Mouse (Mus musculus) thymus, postnatal 4 days (tissue): ENCODE data around the gene Fgfr2.

Source experiments
- DNase-seq: peaks from one replicate; pipeline ENCODE4 v3.0.0; 2021

Fgfr2 gene

DNA sequence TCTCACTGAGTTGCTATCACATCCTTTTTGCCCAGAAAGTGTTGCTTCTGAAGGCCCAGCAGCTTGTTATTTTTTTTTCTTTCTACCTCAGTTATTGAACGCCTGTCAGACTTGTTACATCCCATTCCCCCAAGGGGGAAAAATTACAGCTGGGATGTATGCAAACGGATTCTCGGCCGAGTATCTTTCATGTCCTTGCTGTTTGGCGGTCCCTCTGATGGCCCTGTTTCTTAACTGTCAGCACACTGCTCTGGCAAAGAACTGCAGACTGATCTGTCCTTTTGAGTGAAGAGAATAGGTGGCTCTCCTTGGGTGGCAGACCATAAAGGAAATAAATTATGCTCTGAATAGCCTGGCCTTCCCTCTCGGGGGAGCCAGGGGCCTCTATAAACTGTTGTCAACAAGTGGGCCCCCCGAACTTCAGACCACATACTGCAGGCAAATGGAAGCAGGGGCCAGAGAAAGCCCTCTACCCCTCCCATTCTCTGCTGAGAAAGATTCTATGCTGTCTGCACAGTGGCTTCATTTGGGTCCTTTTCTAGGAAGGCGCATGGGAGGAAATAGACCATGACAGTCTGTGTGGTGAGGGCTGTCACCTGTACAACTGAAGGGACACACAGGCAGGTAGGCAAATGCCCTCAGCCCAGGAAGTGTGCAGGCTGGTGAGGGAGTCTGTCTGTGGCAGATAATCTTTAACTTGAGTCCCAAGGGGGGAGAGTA, 738.3 kb downstream of the Fgfr2 start:
- no peak for DNase-seq

DNA sequence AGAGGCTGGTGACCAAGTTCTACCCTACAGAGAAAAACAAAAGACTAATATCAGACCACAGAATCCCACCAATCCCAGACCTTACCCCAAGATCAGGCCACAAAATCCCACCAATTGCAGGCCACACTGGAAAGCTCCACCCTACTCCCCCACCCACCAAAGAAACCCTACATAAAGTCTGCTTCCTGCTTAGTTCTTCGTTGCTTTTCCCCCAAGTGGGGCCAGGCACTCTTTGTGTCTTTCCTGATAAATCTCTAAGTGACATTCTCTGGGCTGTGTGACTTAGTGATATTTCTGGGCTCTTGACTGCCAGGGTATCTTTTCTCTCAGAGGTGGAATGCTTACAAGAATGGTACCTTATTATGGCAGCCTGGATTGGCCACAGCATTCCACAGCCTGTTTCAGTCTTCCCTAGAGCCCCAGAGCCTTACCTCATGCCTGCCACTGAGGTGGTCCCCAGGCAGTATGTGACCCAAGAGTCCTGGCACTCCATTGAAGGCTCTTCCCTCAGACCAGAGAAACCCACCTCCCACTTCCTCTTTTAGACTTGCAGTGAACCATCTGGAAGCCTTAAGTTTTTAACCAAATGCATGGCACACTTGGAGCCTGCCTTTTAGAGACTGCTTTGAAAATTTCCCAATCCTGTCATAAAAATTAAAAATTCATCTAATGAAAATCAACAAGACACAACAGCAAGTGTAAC, 742.4 kb downstream of the Fgfr2 start:
- no peak for DNase-seq

DNA sequence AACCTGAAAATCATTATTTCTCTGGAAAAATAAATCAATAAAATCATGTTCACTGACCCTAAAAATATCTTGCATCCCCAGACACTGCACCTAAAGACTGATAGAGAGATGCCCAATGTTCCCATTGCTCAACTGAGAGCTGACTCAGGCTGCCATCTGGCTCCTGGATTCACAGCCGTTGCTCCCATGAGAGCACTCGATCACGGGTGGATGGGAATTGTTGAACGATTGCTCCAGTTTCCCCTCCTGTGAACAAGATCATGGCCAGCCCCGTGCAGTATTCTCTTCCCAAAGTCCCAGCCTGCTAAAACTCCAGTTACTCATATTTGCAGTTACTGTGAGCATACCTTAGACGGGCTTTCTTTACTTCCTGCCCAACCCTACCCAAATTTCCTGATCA, 745.2 kb downstream of the Fgfr2 start:
- DNase-seq: no peak

DNA sequence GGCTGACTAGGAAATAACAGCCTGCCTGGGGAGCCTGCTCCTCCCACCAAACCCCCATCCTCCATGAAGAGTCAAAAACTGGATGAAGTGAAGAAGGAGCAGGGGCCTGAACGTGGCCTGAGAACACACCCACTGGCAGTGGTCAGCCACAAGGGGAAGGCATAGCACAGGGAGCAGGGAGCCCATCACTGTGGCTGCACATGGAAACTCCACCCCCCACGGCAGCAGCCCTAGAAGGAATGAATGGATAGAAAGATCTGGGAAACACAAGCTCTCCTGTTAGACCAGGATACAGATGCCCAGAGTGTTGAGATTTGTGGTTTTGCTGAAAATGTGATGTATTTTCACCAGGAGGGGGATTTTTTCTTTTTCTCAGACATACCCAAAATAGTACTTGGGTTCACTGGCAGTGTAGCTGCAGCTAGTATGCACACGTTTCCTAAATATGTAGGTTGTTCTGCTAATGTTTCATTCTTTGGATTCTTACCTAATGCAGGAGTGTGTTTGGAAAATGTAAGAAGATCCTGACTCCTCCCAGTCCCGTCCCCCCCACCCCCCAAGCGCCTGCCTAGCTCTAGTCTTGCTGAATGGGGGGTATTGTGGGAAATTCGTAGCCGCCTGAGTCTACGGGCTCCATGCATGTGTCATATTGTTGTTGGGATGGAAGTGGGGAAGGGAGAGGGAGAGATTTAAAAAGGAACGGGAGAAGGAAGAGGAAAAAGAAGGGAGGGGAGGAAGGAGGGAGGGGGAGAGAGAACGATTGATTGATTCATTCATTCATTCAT, 749.4 kb downstream of the Fgfr2 start:
- no peak for DNase-seq

DNA sequence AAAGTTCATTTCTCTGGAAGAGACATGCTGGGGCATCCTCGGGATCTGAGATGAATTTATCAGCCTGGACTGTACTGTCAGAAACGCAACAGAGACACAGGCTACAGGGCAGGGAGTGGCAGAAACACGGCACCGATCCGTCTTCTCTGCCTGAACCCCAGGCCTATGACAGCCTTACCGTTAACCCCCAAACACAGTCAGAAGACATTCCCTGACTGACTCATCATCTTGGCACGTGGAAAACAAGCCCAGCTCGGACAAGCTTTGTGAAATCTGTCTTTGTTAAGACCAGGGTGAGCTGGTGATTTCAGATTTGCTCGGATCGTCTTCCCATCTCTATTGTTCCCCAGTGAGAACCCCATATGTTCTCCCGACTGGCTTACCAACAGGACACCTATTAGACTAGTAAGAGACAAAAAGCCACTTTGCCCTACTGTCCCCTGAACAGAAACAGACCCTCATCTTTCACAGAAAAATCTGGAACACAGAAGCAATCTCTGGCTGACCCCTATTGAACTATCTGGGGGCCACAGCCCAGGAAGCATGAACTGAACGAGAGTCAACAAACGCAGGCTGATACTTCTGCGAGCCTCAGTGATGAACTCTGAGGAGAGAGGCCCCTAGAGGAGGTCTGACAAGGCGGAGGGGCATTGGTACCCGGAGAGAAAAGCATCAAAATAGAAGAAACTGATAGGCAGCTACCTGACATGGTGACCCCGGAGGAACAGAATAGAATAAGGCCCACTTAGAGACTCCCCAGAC, 750.2 kb downstream of the Fgfr2 start:
- no peak for DNase-seq

DNA sequence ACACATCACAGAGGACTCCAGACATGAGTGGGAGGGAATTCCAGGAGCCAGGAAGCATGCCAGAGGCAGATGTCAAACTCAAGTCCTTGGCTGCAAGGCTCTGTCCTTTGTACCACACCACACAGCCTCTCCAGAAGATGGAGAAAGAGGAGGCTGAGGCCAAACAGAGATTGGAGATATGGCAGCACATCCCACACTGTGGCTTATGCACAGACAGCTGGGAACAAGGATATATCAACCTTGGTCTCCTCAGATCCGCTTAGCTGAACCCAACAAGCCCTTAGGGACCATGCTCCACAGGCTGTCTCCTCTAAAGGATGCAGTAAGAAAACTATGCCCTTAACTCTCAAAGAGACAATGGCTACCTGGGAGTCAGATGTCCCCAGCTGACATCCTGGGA, 751.3 kb downstream of the Fgfr2 start:
- no peak for DNase-seq

DNA sequence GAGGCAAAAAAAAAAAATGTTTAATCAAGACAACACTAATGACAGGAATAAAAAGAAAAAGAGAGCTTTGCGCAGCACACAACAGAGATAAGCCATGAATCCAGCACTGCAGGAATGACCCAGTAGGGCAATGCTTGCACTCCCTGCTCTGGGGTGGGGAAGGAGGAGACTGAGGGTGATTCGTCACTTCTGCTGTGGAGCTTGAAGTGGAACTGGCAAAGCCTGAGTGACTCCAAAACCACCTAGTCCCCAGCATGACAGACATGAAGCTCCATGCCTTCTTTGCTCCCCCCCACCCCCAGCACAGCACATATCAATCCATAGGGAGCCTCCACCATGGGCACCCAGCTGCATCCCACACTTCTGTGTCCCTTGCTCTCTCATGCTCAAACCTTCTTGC, 753.4 kb downstream of the Fgfr2 start:
- no peak for DNase-seq

DNA sequence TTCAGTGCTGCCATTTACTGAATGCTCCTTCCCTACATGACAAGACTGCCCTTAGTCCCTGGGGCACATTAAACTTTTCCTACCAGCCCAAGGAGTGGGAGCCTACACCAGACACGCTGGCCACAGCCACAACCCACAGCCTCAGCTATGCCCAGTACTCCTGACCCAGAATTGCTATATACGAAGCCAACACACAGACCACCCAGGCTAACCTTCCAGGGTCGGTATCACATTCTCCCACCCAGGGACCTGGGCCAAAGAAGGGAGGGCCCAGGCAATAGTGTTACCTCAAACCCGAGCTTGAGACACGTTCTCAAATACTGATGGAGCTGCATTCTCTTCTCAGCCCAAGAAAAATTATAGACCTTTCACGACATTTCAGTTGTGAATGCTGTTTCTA, 754.3 kb downstream of the Fgfr2 start:
- DNase-seq: no peak

DNA sequence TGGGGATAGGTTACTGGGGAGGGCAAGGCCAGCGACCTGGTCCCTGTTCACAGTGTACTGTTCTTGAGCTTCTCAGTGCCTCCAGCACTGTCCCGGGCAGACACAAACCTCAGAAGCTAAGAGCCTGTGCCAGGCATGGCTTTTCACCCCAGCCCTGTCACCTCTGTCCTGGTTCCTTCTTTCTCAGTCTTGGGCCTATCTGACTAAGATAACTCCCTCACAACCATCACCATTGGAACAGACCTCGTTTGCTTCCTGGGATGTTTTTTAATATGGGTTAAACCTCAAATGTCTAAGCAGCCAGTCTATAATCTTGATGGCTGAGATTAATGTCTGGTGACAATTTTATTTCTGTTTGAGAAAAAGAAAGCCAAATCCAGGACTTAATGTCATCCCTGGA, 755.8 kb downstream of the Fgfr2 start:
- DNase-seq: no peak

DNA sequence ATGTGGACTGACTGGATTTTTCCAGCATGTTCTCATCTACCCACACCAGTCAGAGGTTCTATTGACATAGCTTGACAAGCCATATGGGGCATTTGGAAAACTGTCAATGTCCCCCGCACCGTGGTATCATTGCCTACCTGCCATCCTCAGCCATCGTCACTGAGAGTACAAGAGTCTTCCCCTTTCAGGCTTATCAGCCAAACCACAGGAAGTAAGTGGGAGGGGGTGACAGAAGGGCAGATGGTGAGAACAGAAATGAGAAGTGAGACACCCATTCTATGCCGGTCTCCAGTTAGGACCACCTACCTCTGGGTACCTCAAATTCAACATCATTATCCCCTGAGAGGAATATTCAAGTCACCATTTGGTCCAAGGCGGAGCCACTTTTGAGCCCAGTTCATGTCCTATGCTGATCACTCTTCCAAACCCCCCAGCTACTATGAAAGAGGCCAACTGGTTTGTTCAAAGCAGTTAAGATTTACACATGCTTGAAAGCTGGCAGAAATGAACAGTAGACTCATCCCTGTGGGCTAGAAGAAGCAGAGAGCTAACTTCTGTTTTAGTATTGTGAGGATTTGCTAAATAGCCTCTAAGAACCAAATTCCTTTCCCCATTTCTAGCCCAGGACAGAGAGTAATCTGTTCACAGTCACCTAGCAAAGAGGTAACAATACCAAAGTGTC, 757.3 kb downstream of the Fgfr2 start:
- peak; percentile 54 for DNase-seq

DNA sequence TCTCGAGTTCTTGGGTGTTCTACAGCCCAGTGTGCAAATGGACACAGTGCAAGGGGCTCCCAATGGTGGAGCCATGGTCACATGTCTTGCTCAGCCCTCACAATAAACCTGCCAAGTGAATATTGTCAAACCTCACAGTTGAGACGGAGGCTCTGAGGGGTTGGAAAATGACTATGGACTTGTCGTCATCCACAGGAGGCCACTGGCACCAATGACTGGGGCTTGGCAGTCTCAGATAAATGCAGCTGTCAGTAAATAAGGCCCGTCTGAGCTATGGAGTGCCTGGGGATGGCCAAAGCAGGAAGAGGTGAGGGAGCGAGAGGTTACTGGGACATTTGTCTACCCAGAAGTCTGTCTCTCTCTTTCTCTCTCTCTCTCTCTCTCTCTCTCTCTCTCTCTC, 758.0 kb downstream of the Fgfr2 start:
- peak; percentile 32 for DNase-seq

DNA sequence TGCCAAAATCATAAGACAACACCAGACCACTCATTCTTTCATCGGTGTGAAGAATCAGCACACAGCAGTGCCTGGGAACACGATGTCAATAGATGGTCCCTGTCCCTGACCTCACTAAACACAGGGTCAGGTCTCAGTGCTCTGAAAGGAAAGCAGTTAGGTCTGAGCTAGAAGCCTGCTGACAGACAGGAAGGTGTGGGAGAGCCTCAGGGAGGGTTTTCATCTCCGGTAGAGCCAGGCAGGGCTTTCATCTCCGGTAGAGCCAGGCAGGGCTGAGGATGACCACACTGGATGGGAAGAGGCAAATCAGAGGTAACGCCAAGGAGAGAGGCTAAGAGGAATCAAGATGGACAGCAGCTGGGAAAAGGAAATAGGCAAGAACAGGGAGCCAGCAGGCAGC, 758.6 kb downstream of the Fgfr2 start:
- DNase-seq: peak; percentile 38

DNA sequence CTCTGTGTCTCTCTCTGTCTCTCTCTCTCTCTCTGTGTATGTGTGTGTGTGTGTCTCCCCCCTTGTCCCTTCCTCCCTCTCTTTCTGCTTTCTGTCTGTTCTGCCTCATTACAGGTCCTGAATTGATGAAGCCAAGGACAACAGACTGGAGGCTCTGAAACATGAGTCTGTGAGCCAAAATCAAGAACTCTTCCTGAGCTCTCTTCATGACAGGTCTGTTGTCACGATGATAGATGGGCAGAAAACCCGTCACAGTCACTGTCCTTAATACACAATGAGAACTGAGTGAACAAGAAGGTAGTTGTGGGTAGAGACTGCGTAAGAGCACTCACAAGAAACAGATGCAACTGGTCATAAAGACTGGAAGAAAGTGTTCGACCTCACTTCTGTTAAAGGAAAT, 762.8 kb downstream of the Fgfr2 start:
- DNase-seq: no peak

DNA sequence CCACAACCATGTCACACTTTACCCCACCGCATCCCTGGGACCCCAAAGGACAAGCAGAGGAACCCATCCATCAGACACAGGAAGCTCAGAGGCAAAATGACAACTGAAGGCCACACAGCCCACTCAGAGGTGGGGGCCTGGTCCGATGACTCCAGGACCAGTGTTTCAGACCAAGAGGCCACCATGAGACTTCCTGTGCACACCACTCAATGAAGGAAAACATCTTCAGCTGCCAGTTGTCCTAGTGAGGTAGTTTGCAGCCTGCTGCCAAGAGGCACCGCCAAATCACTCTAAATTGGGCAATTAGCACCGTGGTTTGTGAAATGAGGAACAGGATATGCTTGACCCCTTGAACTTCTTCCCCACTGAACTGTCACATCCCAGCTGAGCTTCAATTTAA, 764.4 kb downstream of the Fgfr2 start:
- DNase-seq: no peak

DNA sequence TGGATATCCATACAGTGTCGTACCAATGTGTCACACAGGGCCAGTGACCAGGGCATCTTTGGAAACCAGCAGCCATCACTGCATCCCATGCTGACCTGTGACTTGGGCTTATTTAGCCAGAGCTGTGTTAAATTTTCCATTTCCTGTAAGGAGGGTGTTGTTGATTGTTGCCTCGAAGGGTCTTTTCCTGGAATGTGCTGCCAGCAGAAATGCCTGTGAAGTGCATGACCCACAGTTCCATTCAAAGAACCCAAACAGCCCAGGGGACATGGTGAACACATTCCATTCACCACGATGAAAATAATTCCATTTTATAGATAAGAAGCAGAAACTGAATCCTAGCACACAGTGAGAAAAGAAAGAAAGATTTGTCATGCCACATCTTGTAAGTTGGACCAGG, 764.9 kb downstream of the Fgfr2 start:
- DNase-seq: no peak

DNA sequence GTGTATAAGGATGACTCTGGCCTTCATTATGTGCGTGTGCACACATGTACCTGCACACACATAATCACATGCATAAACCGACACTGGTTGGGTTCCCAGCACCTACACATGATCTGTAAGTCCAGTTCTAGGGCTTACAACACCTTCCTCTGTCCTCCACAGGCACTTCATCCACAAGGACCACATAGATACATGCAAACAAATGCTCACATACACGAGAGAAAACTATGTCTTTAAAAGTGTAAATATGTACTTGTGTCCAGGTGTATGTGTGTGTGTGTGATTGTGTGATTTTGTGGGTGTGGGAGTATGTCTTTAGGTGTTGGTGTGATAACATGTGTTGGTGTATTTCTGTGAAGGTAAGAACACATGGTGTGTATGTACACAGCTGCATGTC, 765.3 kb downstream of the Fgfr2 start:
- DNase-seq: no peak

DNA sequence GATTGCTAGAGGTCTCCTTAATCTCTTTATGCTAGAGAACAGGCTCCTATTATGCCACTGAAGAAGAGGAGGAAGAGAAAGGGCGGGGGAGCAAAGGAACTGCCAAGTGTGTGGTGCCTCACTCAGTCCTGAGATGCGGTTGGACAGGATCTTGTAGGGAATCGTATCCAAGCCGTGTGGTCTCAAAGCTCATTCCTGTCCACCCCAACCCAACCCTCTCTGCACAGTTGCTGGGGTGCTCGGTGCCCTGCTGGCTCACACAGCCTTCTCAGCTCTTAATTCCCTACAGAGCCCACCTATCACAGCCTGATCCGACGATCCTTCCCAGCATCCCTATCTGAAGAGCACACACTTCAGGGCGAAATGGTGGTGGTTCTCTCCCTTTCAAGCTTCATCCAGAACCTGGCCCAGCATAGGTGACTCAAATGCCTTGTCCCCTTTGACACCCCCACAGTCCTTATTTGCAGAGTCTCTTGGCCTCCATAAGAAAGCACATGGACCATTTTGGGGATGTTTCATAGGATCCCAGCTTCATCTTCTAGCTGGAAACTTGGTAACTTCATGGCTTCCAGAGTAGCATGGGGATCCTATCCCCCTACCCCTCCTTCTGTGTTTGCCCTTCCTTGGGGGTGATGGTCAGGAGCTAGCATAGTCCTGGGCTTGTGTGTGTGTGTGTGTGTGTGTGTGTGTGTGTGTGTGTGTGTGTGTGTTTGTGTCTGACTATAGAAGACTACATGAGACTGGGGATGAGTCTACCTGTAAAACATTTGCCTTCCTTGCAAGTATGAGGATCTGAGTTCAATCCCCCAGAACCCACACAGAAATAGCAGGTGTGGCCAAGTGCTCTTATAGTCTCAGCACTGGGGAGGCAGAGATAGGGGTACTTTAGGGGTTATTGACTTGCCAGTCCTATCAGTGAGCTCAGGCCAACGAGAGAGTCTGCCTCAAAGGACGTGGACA, 766.0 kb downstream of the Fgfr2 start:
- DNase-seq: no peak

DNA sequence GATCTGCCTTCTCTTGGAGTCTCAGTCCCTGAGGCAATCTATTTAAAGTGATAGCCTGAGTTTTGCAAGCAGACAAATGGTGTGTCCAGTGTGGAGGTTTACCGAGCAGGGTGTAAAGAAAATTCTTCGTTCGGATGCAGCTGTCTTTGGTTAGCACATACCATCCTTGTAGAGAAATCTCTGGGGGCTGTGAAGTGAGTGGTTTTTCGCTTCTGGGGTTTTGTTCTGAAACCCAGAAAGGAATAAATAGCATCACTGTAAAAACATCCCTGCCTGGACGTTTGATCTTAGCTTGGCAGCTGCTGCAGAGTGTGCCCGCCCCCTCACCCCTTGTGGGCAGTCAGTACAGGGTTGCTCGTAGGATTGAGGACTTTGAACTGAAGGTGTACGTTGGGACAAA, 767.0 kb downstream of the Fgfr2 start:
- peak; percentile 61 for DNase-seq

DNA sequence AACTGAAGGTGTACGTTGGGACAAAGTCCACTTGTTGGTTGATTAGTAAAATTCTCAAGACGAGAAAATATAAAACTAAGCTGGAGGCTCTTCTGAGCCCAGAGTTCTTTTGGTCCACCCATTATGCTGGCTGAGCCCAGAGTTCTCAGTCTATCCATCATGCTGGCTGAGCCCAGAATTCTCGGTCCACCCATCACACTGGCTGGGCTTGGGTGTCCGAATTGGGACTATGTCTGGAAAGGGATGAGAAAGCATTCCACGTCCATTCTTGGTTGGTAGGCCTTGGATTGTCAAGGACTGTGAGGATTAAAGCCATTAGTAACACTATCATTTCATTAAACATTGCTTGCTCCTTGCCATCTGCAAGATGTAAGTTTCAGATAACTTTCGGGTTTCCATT, 767.4 kb downstream of the Fgfr2 start:
- DNase-seq: no peak

DNA sequence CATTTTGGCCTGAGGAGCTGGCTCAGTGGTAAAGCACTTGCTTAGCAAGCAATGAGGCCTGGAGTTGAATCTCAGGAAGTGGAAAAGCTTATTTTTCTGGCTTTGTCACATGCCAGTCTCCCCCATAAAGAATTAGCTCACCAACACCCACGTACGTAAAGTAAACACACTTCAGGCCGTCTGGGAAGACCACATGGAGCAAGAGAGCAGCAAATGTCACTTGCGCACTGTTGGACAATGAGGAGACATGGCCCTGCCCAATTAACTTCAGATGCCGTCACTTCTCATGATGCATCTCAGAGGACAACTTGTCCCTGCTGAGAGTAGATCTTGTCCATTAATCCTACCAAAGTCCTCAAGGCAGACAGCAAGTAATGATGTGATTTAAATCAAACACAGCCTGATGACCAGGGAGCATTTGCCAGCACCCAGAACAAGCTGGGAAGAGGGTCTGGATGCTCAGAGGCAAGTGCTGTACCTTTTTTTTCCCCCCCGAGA, 774.0 kb downstream of the Fgfr2 start:
- no peak for DNase-seq
